Mouse (Mus musculus): ENCODE results near the gene Gpsm3. TPM values are rescaled to one million over a fixed set of nuclear protein-coding genes. Genes with fewer than 3 reads are reported as not detected.
A peak's percentile ranks its signal among the peaks of the same experiment; 100 is the strongest.

Gpsm3 gene
- polyA plus RNA-seq, 1 experiment from 2014 or later: 12.6 TPM

- Histone ChIP-seq H3K27me3 (replicated peaks; ENCODE audit: control insufficient read depth, insufficient read depth, low read length) (peaks cover 36% of the 10 kb centered on the region), H3K4me2 (ENCODE audit: low read length) (peak overlapping the region; percentile 74), H3K36me3 (ENCODE audit: control insufficient read depth, insufficient read depth, low read length) (no peaks in the 10 kb centered on the region), H3K27ac (ENCODE audit: low read depth) (no peak overlapping the region), H3K4me3 (ENCODE audit: low read depth, low read length) (peak overlapping the region; percentile 35), H3K9ac (ENCODE audit: low read length) (0 out of 2 replicates have a peak overlapping the region, but pooled peaks have one; percentile 13), H3K9me3 (ENCODE audit: control insufficient read depth, low read length) (no peaks in the 10 kb centered on the region), H3K4me1 (replicated peaks; ENCODE audit: control insufficient read depth, insufficient read depth, low read length) (peaks cover 39% of the 10 kb centered on the region)
- 0 out of 2 replicates have a peak, but pooled peaks have one; percentile 24 for ATAC-seq (replicated peaks; ENCODE audit: low FRiP score, low TSS enrichment, low read depth)
- peak; percentile 84 for DNase-seq (ENCODE audit: low spot score)
- 1% methylated on average over 26 of the region's 26 CpGs for WGBS
Measured at GRCm38 (mm10) chr17:34632261-34632691, 42.7 kb downstream of the Gpsm3 start.

GRCm38 (mm10) chr17:34635671-34636070 lies 46.1 kb downstream of the Gpsm3 start:
- peaks cover 21% of the 10 kb centered on the region for H3K27me3 ChIP-seq (replicated peaks; ENCODE audit: control insufficient read depth, insufficient read depth, low read length)

DNA sequence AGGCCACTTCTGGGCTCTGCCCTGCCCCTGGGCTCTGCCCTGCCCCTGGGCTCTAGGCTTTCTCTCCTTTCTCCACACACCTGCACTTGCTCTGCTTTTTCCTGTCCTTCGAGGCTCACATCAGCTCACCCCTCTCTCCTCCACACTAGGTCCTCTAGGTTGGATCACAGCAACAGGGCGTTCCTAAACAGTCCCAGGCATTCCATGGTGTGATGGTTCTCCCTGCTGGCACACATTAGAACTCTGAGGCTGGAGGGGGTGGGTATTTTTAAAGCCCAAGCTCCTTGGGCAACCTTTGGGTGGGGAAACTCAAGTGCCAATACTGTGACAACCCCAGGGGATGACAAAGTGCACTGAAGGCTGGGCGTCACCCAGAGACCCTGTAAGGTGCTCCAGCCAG lies 47.9 kb downstream of the Gpsm3 start:
- Histone ChIP-seq H3K36me3 (ENCODE audit: control insufficient read depth, insufficient read depth, low read length) (no peaks in the 10 kb centered on the region), H3K4me1 (replicated peaks; ENCODE audit: control insufficient read depth, insufficient read depth, low read length) (no peaks in the 10 kb centered on the region), H3K27me3 (replicated peaks; ENCODE audit: control insufficient read depth, insufficient read depth, low read length) (peaks cover 4% of the 10 kb centered on the region; the same call in 1 of the 2 replicates), H3K9me3 (ENCODE audit: control insufficient read depth, low read length) (no peaks in the 10 kb centered on the region), H3K4me3 (ENCODE audit: low read depth, low read length) (no peak overlapping the region), H3K4me2 (ENCODE audit: low read length) (no peak overlapping the region), H3K27ac (ENCODE audit: low read depth) (no peak overlapping the region), H3K9ac (ENCODE audit: low read length) (no peak overlapping the region)
- DNase-seq (ENCODE audit: low spot score) (no peak), ATAC-seq (replicated peaks; ENCODE audit: low FRiP score, low TSS enrichment, low read depth) (no peak)
- 63% methylated on average over 3 of the region's 3 CpGs for WGBS

More at GRCm38 (mm10) chr17:34635671-34636070, 46.1 kb downstream of the Gpsm3 start:
- Histone ChIP-seq H3K9me3 (ENCODE audit: control insufficient read depth, low read length) (no peaks in the 10 kb centered on the region), H3K4me3 (ENCODE audit: low read depth, low read length) (no peak overlapping the region), H3K36me3 (ENCODE audit: control insufficient read depth, insufficient read depth, low read length) (no peaks in the 10 kb centered on the region), H3K27ac (ENCODE audit: low read depth) (no peak overlapping the region), H3K4me1 (replicated peaks; ENCODE audit: control insufficient read depth, insufficient read depth, low read length) (peaks cover 17% of the 10 kb centered on the region), H3K9ac (ENCODE audit: low read length) (no peak overlapping the region), H3K4me2 (ENCODE audit: low read length) (no peak overlapping the region)
- WGBS: 69% methylated on average over 2 of the region's 2 CpGs
- DNase-seq (ENCODE audit: low spot score) (no peak), ATAC-seq (replicated peaks; ENCODE audit: low FRiP score, low TSS enrichment, low read depth) (no peak)

DNA sequence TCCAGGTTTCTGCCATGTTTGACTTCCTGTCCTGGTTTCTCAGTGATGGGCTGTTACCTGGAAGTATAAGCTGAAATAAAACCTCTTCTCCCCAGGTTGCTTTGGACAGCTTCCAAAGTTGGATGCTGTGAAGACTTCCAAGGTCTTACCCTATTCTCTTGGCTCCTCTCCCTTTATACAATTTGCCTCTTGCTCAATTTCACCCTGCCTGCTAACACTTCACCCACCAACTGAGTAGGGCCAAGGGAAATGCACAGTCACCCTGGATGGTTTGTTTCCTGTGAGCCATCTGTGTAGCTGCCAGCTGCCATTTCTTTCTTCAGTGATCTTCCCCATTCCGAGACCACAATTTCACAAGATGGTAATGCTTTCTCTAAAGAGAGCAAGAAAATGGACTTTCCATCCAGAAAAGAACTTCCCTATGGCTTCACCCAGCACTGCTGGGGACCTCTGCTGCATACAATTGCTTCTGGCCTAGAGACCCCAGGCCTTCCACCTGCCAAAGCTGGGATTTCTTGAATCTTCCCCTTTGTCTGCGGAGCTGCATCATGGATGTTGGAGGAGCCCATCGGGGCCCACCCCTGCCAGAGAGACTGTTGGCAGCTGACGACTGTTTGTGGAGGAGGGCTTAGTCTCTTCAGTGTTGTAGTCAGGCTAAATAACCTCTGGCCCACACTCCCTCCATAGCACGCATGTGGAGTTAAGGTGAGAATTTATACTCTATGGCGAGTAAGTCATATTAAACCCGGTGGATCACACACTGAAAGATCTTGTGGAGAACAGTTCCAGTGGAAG lies 50.1 kb downstream of the Gpsm3 start:
- DNase-seq (ENCODE audit: low spot score) (no peak), ATAC-seq (replicated peaks; ENCODE audit: low FRiP score, low TSS enrichment, low read depth) (no peak)
- H3K27me3 ChIP-seq (replicated peaks; ENCODE audit: control insufficient read depth, insufficient read depth, low read length): no peaks in the 10 kb centered on the region
- H3K36me3 ChIP-seq (ENCODE audit: control insufficient read depth, insufficient read depth, low read length): no peaks in the 10 kb centered on the region
- no peak overlapping the region for H3K4me2 ChIP-seq (ENCODE audit: low read length)
- H3K4me1 ChIP-seq (replicated peaks; ENCODE audit: control insufficient read depth, insufficient read depth, low read length): no peaks in the 10 kb centered on the region
- H3K9me3 ChIP-seq (ENCODE audit: control insufficient read depth, low read length): no peaks in the 10 kb centered on the region
- no peak overlapping the region for H3K4me3 ChIP-seq (ENCODE audit: low read depth, low read length)
- no peak overlapping the region for H3K9ac ChIP-seq (ENCODE audit: low read length)
- H3K27ac ChIP-seq (ENCODE audit: low read depth): no peak overlapping the region
- WGBS: 80% methylated on average over 7 of the region's 7 CpGs

- WGBS: 19% methylated on average over 11 of the region's 11 CpGs
- H3K27me3 ChIP-seq (replicated peaks; ENCODE audit: control insufficient read depth, insufficient read depth, low read length): no peaks in the 10 kb centered on the region
- no peak overlapping the region for H3K4me3 ChIP-seq (ENCODE audit: low read depth, low read length)
- H3K9me3 ChIP-seq (ENCODE audit: control insufficient read depth, low read length): no peaks in the 10 kb centered on the region
- no peak overlapping the region for H3K9ac ChIP-seq (ENCODE audit: low read length)
- ATAC-seq (replicated peaks; ENCODE audit: low FRiP score, low TSS enrichment, low read depth) (no peak), DNase-seq (ENCODE audit: low spot score) (no peak)
- no peak overlapping the region for H3K4me2 ChIP-seq (ENCODE audit: low read length)
- H3K4me1 ChIP-seq (replicated peaks; ENCODE audit: control insufficient read depth, insufficient read depth, low read length): peaks cover 9% of the 10 kb centered on the region; the same call in 1 of the 2 replicates
- H3K27ac ChIP-seq (ENCODE audit: low read depth): peak overlapping the region; percentile 60
- H3K36me3 ChIP-seq (ENCODE audit: control insufficient read depth, insufficient read depth, low read length): no peaks in the 10 kb centered on the region
Measured at GRCm38 (mm10) chr17:34640778-34641601, 51.4 kb downstream of the Gpsm3 start.

Other genes starting within 250 kb of the Gpsm3 start
- 0.60 and 0.81 TPM in 2 replicates for gene Btnl2, start 235.0 kb upstream of the Gpsm3 start, polyA plus RNA-seq (2014; fragmentation: Nextera tagmentation; extraction: Ambion mirVana)
- gene Btnl1, start 212.7 kb upstream of the Gpsm3 start, polyA plus RNA-seq (2014; fragmentation: Nextera tagmentation; extraction: Ambion mirVana): 0.59 and 1.3 TPM in 2 replicates
- 0.51 and 0.91 TPM in 2 replicates for gene BC051142, start 191.0 kb upstream of the Gpsm3 start, polyA plus RNA-seq (2014; fragmentation: Nextera tagmentation; extraction: Ambion mirVana)
- gene Btnl4, start 112.5 kb upstream of the Gpsm3 start, polyA plus RNA-seq (2014; fragmentation: Nextera tagmentation; extraction: Ambion mirVana): 1.1 and 3.3 TPM in 2 replicates
- gene Btnl6, start 72.5 kb upstream of the Gpsm3 start, polyA plus RNA-seq (2014; fragmentation: Nextera tagmentation; extraction: Ambion mirVana): 0.14 and 0.22 TPM in 2 replicates
- gene Notch4, start 25.5 kb upstream of the Gpsm3 start, polyA plus RNA-seq (2014; fragmentation: Nextera tagmentation; extraction: Ambion mirVana): 5.2 and 7.4 TPM in 2 replicates
- 12.0 and 13.7 TPM in 2 replicates for gene Pbx2, start 1.5 kb downstream of the Gpsm3 start, polyA plus RNA-seq (2014; fragmentation: Nextera tagmentation; extraction: Ambion mirVana)
- gene Ager, start 8.1 kb downstream of the Gpsm3 start, polyA plus RNA-seq (2014; fragmentation: Nextera tagmentation; extraction: Ambion mirVana): 2.3 and 2.9 TPM in 2 replicates
- 109 and 110 TPM in 2 replicates for gene Rnf5, start 13.9 kb downstream of the Gpsm3 start, polyA plus RNA-seq (2014; fragmentation: Nextera tagmentation; extraction: Ambion mirVana)
- 59.7 and 62.3 TPM in 2 replicates for gene Agpat1, start 14.5 kb downstream of the Gpsm3 start, polyA plus RNA-seq (2014; fragmentation: Nextera tagmentation; extraction: Ambion mirVana)
- 2.4 and 2.8 TPM in 2 replicates for gene Egfl8, start 26.2 kb downstream of the Gpsm3 start, polyA plus RNA-seq (2014; fragmentation: Nextera tagmentation; extraction: Ambion mirVana)
- gene Ppt2, start 38.7 kb downstream of the Gpsm3 start, polyA plus RNA-seq (2014; fragmentation: Nextera tagmentation; extraction: Ambion mirVana): 34.8 and 35.1 TPM in 2 replicates
- 0.46 and 0.53 TPM in 2 replicates for gene Prrt1, start 39.7 kb downstream of the Gpsm3 start, polyA plus RNA-seq (2014; fragmentation: Nextera tagmentation; extraction: Ambion mirVana)
- 10.8 and 13.0 TPM in 2 replicates for gene Fkbpl, start 55.0 kb downstream of the Gpsm3 start, polyA plus RNA-seq (2014; fragmentation: Nextera tagmentation; extraction: Ambion mirVana)
- gene Atf6b, start 57.3 kb downstream of the Gpsm3 start, polyA plus RNA-seq (2014; fragmentation: Nextera tagmentation; extraction: Ambion mirVana): 59.8 and 62.2 TPM in 2 replicates
- 2.2 and 2.7 TPM in 2 replicates for gene Tnxb, start 80.7 kb downstream of the Gpsm3 start, polyA plus RNA-seq (2014; fragmentation: Nextera tagmentation; extraction: Ambion mirVana)
- 0.23 and 0.28 TPM in 2 replicates for gene C4b, start 154.1 kb downstream of the Gpsm3 start, polyA plus RNA-seq (2014; fragmentation: Nextera tagmentation; extraction: Ambion mirVana)
- gene Cyp21a1, start 214.8 kb downstream of the Gpsm3 start, polyA plus RNA-seq (2014; fragmentation: Nextera tagmentation; extraction: Ambion mirVana): not detected in 2 replicates
- 22.0 and 25.8 TPM in 2 replicates for gene Stk19, start 247.1 kb downstream of the Gpsm3 start, polyA plus RNA-seq (2014; fragmentation: Nextera tagmentation; extraction: Ambion mirVana)
- gene Dxo, start 247.2 kb downstream of the Gpsm3 start, polyA plus RNA-seq (2014; fragmentation: Nextera tagmentation; extraction: Ambion mirVana): 58.2 and 63.4 TPM in 2 replicates

All from intestine, embryonic 14.5 days (tissue).